Mouse (Mus musculus) kidney, embryonic 15.5 days (tissue): Measurements from ENCODE around the gene 1700024P04Rik. TPM values are rescaled to one million over a fixed set of nuclear protein-coding genes. Genes with fewer than 3 reads are reported as not detected.

ENCODE experiments used
- ATAC-seq: fragments of 200-750 bp; cut with Nextera tagmentation; replicated peaks from 2 replicates; pipeline ENCODE4 v1.8.0; 2017; ENCODE audit warnings: moderate TSS enrichment; ENCODE audit not compliant: low FRiP score
- H3K27ac ChIP-seq: fragments of 300-500 bp; sonication (generic); 2 replicates; pipeline ENCODE4 v1.5.1; 2015; ENCODE audit warnings: mild to moderate bottlenecking, inconsistent platforms
- H3K27me3 ChIP-seq: fragments of 300-500 bp; sonication (generic); 2 replicates; pipeline ENCODE4 v1.6.1; 2015; ENCODE audit warnings: inconsistent platforms
- H3K36me3 ChIP-seq: fragments of 300-500 bp; sonication (generic); 2 replicates; pipeline ENCODE4 v1.6.1; 2015; ENCODE audit warnings: inconsistent platforms
- H3K4me1 ChIP-seq: fragments of 300-500 bp; sonication (generic); 2 replicates; pipeline ENCODE4 v1.6.1; 2015; ENCODE audit warnings: inconsistent platforms
- H3K4me2 ChIP-seq: fragments of 300-500 bp; sonication (generic); 2 replicates; pipeline ENCODE4 v1.6.1; 2015; ENCODE audit warnings: moderate library complexity, mild to moderate bottlenecking, inconsistent platforms
- H3K4me3 ChIP-seq: fragments of 300-500 bp; sonication (generic); replicated peaks from 2 replicates; pipeline ENCODE4 v1.5.1; 2015; ENCODE audit warnings: mild to moderate bottlenecking, inconsistent platforms
- H3K9ac ChIP-seq: fragments of 300-500 bp; sonication (generic); 2 replicates; pipeline ENCODE4 v1.6.1; 2015; ENCODE audit warnings: mild to moderate bottlenecking, inconsistent platforms
- H3K9me3 ChIP-seq: fragments of 300-500 bp; sonication (generic); replicated peaks from 2 replicates; pipeline ENCODE4 v1.6.1; 2016; ENCODE audit warnings: inconsistent platforms
- WGBS: fragments of 180-500 bp; shearing (Covaris S2); methylation state at CpG from one replicate; pipeline ENCODE4 v1.1.7; 2015; ENCODE audit warnings: mixed read lengths; 5-methylcytosine and 5-hydroxymethylcytosine counted together
- polyA plus RNA-seq: library from polyadenylated mRNA; unstranded; fragments of >200 nt; fragmentation: Nextera tagmentation; extraction: Ambion mirVana; gene quantifications from 2 replicates; pipeline ENCODE4 v1.2.1, GENCODE M21; 2015

Gene 1700024P04Rik
- polyA plus RNA-seq, 1 experiment from 2014 or later: not detected

DNA sequence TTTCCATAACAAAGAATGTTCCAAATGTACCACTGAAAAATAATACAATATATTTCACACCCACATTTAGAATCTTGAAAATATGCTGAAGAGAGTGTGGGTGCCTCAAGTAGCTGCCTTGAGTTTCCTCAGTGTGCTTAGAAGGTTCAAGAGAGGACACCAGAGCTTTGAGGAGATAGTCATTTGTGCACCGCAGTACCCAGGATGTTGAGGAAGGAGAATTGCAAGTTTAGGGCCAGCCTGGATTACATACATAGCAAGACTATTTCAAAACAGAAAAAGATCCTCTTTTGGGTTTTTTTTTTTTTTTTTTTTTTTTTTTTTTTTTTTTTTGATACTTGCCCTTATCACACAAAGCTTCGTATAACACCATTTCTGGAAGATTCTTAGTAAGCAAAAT lies 28.2 kb downstream of the 1700024P04Rik start:
- H3K9ac ChIP-seq: no peak overlapping the region
- no peak for ATAC-seq
- H3K4me2 ChIP-seq: no peak overlapping the region
- 90% methylated on average over 2 of the region's 2 CpGs for WGBS
- H3K4me3 ChIP-seq: no peak overlapping the region
- no peaks in the 10 kb centered on the region for H3K36me3 ChIP-seq
- no peak overlapping the region for H3K27ac ChIP-seq
- H3K9me3 ChIP-seq: no peaks in the 10 kb centered on the region
- H3K4me1 ChIP-seq: peaks cover 12% of the 10 kb centered on the region; the same call in 1 of the 2 replicates
- H3K27me3 ChIP-seq: no peaks in the 10 kb centered on the region

DNA sequence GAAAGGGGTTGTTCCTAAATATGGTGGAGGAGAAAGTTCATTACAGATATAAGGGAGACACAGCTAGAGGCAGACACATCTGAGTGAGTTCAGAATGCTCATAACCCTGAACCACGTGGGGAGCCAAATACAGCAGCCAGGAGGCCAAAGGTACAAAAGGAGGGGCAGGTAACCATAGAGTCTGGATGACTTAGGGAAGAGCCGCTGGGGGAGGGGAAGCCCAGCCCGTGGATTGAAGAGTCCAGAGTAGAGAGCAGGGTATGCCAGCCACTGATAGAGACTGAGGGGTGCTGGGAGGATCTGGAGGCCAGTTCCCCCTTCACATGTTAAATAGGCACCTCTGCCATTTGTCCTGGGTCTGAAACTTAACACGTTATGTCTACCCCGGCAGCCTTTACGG lies 28.7 kb downstream of the 1700024P04Rik start:
- peak; percentile 67; the same call in 1 of the 2 replicates for ATAC-seq

DNA sequence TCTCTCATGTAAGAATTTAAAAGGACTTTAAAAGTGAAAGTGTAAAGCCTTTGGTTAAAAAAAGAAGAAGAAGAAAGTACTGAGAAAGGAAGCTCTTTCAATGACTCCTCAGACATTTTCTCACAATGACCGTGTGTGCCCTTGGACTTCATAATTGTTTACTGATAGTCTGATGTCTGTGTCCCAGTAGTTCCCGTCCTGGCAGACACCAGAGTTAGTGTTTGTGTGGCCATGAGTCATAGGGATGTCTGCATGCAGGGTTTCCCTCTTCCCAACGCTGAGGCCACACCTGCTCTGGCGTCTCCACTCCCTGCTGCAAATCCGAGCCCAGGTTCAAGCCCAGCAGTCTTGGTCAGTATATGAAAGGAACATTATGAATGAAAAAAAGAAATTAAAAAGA lies 29.1 kb downstream of the 1700024P04Rik start:
- H3K4me3 ChIP-seq: no peak overlapping the region
- H3K9me3 ChIP-seq: no peaks in the 10 kb centered on the region
- no peak overlapping the region for H3K27ac ChIP-seq
- no peak overlapping the region for H3K4me2 ChIP-seq
- no peak overlapping the region for H3K9ac ChIP-seq
- H3K27me3 ChIP-seq: no peaks in the 10 kb centered on the region
- H3K4me1 ChIP-seq: peaks cover 12% of the 10 kb centered on the region; the same call in 1 of the 2 replicates
- no peak for ATAC-seq
- WGBS: 51% methylated on average over 5 of the region's 5 CpGs
- H3K36me3 ChIP-seq: no peaks in the 10 kb centered on the region

More for the DNA sequence above, 28.7 kb downstream of the 1700024P04Rik start:
- Histone ChIP-seq H3K4me1 (peaks cover 12% of the 10 kb centered on the region; the same call in 1 of the 2 replicates), H3K9ac (no peak overlapping the region), H3K36me3 (no peaks in the 10 kb centered on the region), H3K9me3 (no peaks in the 10 kb centered on the region), H3K4me2 (no peak overlapping the region), H3K27ac (no peak overlapping the region), H3K27me3 (no peaks in the 10 kb centered on the region), H3K4me3 (no peak overlapping the region)
- WGBS: 58% methylated on average over 6 of the region's 6 CpGs

DNA sequence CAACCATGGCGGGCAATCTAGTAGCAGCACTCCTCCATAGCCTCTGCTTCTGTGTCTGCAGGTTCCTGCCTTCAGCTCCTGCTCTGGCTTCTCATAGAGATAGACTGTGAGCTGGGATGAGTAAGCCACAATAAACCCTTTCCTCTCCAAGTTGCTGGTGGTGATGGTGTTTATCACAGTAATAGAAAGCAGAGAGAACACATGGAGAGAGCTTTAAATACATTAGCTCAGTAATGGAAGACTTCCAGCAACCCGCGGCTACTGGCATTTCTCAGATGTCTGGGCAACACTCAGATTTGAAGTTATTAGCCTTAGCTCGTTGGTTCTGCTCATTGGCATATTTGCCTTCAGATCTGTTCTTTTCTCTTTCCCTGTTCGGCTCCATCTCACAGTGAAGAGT lies 30.5 kb downstream of the 1700024P04Rik start:
- no peaks in the 10 kb centered on the region for H3K36me3 ChIP-seq
- no peak overlapping the region for H3K4me3 ChIP-seq
- H3K4me1 ChIP-seq: peaks cover 12% of the 10 kb centered on the region; the same call in 1 of the 2 replicates
- ATAC-seq: no peak
- no peak overlapping the region for H3K9ac ChIP-seq
- WGBS: 79% methylated on average over 5 of the region's 5 CpGs
- H3K27me3 ChIP-seq: no peaks in the 10 kb centered on the region
- H3K4me2 ChIP-seq: no peak overlapping the region
- H3K27ac ChIP-seq: no peak overlapping the region
- H3K9me3 ChIP-seq: no peaks in the 10 kb centered on the region

DNA sequence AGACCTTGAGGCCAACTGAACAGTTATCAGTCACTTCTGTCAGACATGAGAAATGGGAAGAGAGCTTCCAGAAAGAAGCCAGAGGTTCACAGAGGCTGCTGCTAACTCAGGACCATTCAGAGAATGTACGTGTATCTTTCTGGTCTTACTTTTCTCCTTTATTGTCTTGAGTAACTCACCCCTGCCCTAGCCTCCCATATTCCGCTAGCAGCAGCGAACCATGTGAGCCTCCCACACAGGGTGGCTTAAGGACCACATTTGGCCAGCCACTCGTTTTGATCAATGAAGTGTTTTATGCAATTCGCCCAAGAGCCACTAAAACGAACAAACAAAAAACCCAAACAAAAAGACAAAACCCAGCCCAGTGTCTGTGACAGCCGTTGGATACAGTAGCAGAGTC lies 32.4 kb downstream of the 1700024P04Rik start:
- no peak overlapping the region for H3K4me2 ChIP-seq
- no peak overlapping the region for H3K27ac ChIP-seq
- no peak overlapping the region for H3K4me3 ChIP-seq
- H3K27me3 ChIP-seq: no peaks in the 10 kb centered on the region
- WGBS: 36% methylated on average over 7 of the region's 7 CpGs
- H3K9me3 ChIP-seq: no peaks in the 10 kb centered on the region
- H3K36me3 ChIP-seq: no peaks in the 10 kb centered on the region
- ATAC-seq: peak; percentile 58; the same call in 1 of the 2 replicates
- H3K9ac ChIP-seq: no peak overlapping the region
- peaks cover 9% of the 10 kb centered on the region; the same call in 1 of the 2 replicates for H3K4me1 ChIP-seq

DNA sequence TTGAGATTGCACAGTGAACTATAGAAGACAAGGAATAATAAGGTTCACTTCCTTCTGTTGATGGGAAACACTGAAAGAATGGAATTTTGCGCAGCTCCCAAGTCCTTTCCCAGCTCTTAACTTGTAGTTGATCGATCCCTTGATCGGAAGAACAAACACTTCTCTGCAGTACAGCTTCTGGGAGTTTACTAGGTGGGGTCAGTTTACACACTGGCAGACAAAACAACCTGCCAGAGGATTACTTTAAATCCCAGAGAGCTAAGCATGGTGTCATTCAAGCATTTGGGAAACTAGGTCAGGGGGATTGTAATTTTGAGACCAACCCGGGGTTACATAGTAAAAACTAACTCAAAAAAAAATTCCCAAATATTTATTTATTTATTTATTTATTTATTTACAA lies 36.2 kb downstream of the 1700024P04Rik start:
- Histone ChIP-seq H3K9me3 (no peaks in the 10 kb centered on the region), H3K4me1 (peaks cover 30% of the 10 kb centered on the region), H3K9ac (no peak overlapping the region), H3K36me3 (no peaks in the 10 kb centered on the region), H3K4me2 (no peak overlapping the region), H3K27me3 (no peaks in the 10 kb centered on the region), H3K27ac (no peak overlapping the region), H3K4me3 (no peak overlapping the region)
- no peak for ATAC-seq
- 56% methylated on average over 4 of the region's 4 CpGs for WGBS

DNA sequence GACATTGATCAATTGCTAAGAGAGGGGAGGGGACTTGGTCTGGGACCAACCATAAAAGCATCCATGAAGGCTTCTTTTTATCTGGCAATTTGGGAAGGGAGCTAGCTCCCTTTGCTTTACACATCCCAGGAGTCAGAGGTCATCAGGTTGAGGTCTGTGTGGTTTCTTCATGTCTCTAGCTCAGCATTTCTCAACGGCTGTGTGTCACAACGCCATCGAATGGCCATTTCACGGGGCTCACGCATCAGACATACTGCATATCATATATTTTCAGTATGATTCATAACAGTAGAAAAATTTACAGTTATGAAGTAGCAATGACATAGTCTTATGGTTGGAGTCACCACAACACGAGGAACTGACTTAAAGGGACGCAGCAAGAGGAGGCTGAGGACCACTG lies 37.9 kb downstream of the 1700024P04Rik start:
- no peak overlapping the region for H3K9ac ChIP-seq
- no peaks in the 10 kb centered on the region for H3K9me3 ChIP-seq
- ATAC-seq: no peak
- H3K4me1 ChIP-seq: peaks cover 32% of the 10 kb centered on the region
- no peaks in the 10 kb centered on the region for H3K27me3 ChIP-seq
- no peaks in the 10 kb centered on the region for H3K36me3 ChIP-seq
- H3K4me2 ChIP-seq: no peak overlapping the region
- peak overlapping the region; percentile 61 for H3K27ac ChIP-seq
- 79% methylated on average over 7 of the region's 7 CpGs for WGBS
- H3K4me3 ChIP-seq: no peak overlapping the region

DNA sequence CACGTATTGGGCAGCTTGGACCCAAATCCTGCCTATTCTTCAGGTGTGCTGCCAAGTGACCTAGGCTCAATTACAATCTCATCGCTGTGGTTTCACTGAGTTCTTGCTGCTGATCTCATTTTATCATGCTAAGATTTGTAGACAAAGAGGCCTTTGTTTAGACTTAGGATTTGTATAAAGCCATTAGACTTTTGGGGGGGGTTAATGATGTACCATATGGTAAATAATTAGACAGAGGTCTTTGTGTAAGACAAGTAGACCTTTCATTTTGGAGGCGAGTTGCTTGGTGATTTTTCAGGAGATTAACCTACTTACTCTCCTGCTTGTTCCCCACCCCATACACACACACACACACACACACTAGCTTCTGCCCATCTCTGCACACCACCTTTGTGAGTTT lies 38.5 kb downstream of the 1700024P04Rik start:
- H3K4me3 ChIP-seq: no peak overlapping the region
- peaks cover 32% of the 10 kb centered on the region for H3K4me1 ChIP-seq
- H3K27me3 ChIP-seq: no peaks in the 10 kb centered on the region
- no peaks in the 10 kb centered on the region for H3K9me3 ChIP-seq
- H3K4me2 ChIP-seq: no peak overlapping the region
- H3K9ac ChIP-seq: no peak overlapping the region
- 61% methylated on average over 3 of the region's 3 CpGs for WGBS
- no peaks in the 10 kb centered on the region for H3K36me3 ChIP-seq
- peak; percentile 44; the same call in 1 of the 2 replicates for ATAC-seq
- peak overlapping the region; percentile 73 for H3K27ac ChIP-seq

DNA sequence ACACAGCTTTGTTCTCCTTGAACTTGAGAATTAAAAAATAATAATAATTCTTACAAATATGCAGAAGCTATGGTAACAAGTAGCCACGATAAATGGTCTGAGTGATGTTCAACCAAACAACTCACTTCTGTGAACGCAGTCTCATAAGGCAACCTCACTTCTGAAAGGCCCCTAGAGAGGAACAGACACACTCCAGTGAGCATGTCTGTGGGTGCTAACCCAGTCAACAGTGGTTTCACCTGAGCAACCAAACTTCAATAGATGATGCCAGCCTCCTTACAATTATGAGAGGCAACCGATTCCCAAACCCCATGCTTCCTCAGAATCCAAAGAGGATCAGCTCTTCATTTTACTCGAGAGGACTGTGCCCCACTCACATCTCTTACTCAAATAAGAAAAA lies 39.0 kb downstream of the 1700024P04Rik start:
- 65% methylated on average over 4 of the region's 4 CpGs for WGBS
- Histone ChIP-seq H3K4me2 (0 out of 2 replicates have a peak overlapping the region, but pooled peaks have one; percentile 36), H3K4me3 (no peak overlapping the region), H3K9ac (no peak overlapping the region), H3K36me3 (no peaks in the 10 kb centered on the region), H3K4me1 (peaks cover 32% of the 10 kb centered on the region), H3K9me3 (no peaks in the 10 kb centered on the region), H3K27ac (peak overlapping the region; percentile 73), H3K27me3 (no peaks in the 10 kb centered on the region)
- ATAC-seq: no peak

DNA sequence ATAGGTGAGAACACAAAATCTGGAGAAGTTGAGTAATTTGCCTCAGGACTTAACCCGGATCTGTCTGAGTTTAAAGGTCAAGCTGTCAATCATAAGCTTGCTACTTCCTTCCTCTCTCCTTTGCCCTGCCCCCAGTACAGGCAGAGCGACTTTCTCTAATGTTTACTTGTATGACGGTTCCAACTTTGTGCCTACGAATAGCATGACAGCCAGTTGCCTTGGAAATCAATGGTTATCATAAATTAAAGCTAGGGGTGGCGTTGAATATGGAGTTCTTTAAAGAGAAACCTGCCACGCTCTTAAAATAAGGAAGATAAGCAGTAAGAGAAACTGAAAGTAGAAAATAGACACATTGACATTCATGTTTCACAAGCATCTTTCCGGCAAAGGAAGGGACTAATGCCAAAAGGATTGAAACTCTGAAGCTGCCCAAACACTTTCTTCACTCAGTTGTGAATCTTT lies 39.7 kb downstream of the 1700024P04Rik start:
- Histone ChIP-seq H3K4me2 (peak overlapping the region; percentile 36), H3K4me1 (peaks cover 32% of the 10 kb centered on the region), H3K9me3 (no peaks in the 10 kb centered on the region), H3K27me3 (no peaks in the 10 kb centered on the region), H3K27ac (peak overlapping the region; percentile 73), H3K9ac (no peak overlapping the region), H3K36me3 (no peaks in the 10 kb centered on the region), H3K4me3 (peak overlapping the region; percentile 15; the same call in 1 of the 2 replicates)
- no peak for ATAC-seq
- WGBS: 43% methylated on average over 7 of the region's 7 CpGs

DNA sequence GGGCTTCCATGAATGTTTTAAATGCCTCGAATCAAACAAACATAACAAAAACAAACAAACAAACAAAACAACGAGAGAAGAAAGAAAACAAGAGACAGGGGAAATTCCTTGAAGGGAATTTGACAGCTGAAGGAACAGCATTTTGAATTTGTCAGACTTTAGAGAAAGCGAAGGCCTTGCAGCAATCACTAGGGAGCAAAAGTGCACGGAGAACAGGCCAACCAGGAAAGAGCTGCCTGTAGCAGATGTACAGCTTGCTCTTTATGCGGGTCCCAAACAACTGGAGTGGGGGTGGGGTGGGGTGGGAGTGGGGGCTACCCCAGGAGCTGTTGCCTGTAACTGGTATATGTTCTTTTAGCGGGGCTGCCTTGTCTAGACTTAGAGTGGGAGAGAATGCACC lies 42.0 kb downstream of the 1700024P04Rik start:
- Histone ChIP-seq H3K9ac (no peak overlapping the region), H3K4me2 (no peak overlapping the region), H3K27ac (peak overlapping the region; percentile 82), H3K4me3 (no peak overlapping the region), H3K4me1 (peaks cover 32% of the 10 kb centered on the region), H3K27me3 (no peaks in the 10 kb centered on the region), H3K9me3 (no peaks in the 10 kb centered on the region), H3K36me3 (no peaks in the 10 kb centered on the region)
- ATAC-seq: no peak
- WGBS: 36% methylated on average over 6 of the region's 6 CpGs

DNA sequence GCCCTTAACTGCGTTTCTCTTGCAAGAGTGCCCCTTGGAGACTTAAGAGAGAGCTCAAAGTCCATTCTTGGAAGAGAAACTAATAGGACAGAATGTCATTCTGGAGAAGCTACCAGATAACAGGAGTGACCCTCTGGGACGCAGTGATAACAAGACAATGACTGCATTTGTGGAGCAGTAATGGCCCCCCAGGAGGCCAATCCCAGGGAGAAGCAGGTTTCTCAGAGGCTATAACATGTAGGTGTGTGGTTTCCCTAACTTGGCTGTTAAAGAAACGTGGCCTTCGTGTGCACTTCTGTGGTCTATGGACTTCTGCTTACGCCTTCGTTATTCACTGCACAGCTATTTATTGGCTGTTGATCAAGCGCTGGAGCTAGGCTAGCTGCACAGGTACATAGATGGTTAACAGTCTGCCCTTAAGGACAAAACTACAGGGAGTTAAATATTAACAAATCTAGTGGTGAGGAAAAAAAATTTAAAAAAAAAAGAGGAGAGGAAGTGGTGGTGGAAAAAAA lies 42.5 kb downstream of the 1700024P04Rik start:
- Histone ChIP-seq H3K36me3 (no peaks in the 10 kb centered on the region), H3K4me1 (peaks cover 32% of the 10 kb centered on the region), H3K9me3 (no peaks in the 10 kb centered on the region), H3K4me2 (no peak overlapping the region), H3K27ac (peak overlapping the region; percentile 82), H3K4me3 (no peak overlapping the region), H3K27me3 (no peaks in the 10 kb centered on the region), H3K9ac (no peak overlapping the region)
- peak; percentile 81 for ATAC-seq
- WGBS: 61% methylated on average over 7 of the region's 7 CpGs

DNA sequence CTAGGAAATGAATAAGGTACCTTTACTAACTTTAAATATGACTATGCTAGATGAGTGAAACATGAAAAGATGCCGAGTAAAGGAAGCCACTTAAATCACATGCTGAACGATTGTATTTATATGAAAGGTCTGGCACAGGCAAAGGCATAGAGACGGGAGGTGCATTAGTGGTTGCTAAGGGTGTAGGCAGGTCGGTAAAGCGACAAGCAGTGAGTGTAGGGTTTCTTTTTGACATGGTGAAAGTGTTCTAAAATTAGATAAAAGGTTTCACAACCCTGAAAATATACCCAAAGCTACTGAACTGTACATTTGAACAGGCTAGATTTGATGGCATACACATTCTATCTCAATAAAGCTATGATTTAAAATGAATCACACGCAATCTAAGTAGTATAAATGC lies 47.3 kb downstream of the 1700024P04Rik start:
- Histone ChIP-seq H3K4me1 (peaks cover 3% of the 10 kb centered on the region), H3K36me3 (no peaks in the 10 kb centered on the region), H3K4me2 (no peak overlapping the region), H3K9me3 (no peaks in the 10 kb centered on the region), H3K4me3 (no peak overlapping the region), H3K27ac (no peak overlapping the region), H3K27me3 (no peaks in the 10 kb centered on the region), H3K9ac (no peak overlapping the region)
- 76% methylated on average over 6 of the region's 6 CpGs for WGBS
- no peak for ATAC-seq
